Mouse (Mus musculus): ENCODE measurements around the gene Gm14743. TPM values are rescaled to one million over a fixed set of nuclear protein-coding genes. Genes with fewer than 3 reads are reported as not detected.
"Not testable (repeated sequence)": the region's sequence is repeated elsewhere in the genome, so short reads cannot be mapped to it uniquely, and the experiment has no call there.

The Gm14743 gene
- not detected in 2 replicates for polyA plus RNA-seq (2016; fragmentation: Nextera tagmentation; extraction: Ambion mirVana)

DNA sequence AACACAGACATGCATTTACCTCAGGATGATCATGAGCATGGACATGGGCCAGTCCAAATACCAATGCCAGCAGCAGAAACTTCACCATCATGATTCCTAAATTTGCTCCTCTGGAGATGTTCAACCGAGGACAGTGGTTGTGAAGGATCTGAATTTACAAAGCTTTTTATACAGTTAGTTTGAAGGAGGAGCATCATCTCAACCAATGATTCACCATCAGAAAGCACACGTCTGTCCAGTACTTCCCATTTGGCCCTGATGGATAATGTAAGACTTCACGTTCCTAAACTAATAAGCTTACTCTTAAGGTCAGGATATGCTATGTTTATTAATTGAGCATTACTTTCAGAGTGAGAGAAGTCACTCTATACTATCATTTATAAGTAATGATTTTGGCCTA, at the start of gene Gm14743:
Gene Gm14743 (minus strand): TSS at position 101 of the 400 bp plus-strand sequence.
- not testable (repeated sequence) for H3K27me3 ChIP-seq (ENCODE audit: insufficient read depth, poor library complexity, severe bottlenecking); DNase-seq (ENCODE audit: low spot score); H3K4me1 ChIP-seq; H3K27ac ChIP-seq; H3K36me3 ChIP-seq; H3K4me3 ChIP-seq; H3K9me3 ChIP-seq
- WGBS = no CpG with 5 or more reads among the region's 3 CpGs

DNA sequence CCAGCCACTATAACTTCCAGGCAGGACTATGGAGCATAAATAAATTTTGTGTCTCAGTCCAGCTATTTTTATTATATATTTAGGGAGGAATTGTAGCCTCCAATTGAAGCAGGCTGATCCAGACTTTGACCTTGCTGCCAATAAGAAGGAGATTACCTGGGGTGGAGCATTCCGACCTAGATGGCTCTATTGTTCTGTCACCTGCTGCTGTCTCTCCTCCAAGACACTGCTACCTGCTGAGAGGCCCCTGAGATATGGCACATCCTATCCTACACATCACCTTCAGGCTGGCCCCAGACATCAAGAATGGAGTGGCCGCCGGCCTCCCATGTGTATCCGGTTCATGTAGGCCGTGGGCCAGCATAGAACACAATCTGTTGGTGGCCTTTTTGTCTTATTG, 42.9 kb downstream of the Gm14743 start:
- DNase-seq (ENCODE audit: low spot score) = no peak
- Histone ChIP-seq H3K9me3 (0 out of 2 replicates have a peak, but pooled peaks cover 3% of the 10 kb centered on the region), H3K36me3 (no peaks in the 10 kb centered on the region), H3K27me3 (ENCODE audit: insufficient read depth, poor library complexity, severe bottlenecking) (no peaks in the 10 kb centered on the region), H3K4me1 (no peaks in the 10 kb centered on the region), H3K4me3 (no peak overlapping the region), H3K27ac (no peak overlapping the region)
- 85% methylated on average over 5 of the region's 5 CpGs for WGBS

DNA sequence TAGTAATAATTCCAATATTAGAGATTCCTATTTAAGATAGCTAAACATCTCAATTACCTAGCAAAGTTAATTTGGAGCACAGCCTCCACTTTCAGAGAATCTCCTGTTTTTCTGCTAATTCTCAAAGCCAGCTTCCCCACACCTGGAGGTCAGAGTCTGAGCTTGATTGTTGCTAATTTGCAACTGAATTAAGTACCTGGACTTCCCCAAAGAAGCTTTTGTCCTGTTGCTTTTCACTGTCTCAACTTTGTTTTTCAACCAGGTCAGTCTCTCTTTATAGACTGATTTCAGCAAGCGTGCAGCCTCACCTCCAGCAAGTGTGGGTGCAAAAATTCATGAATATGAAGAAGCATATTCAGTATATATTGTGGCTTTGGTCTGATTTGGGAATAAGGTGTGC, 43.5 kb downstream of the Gm14743 start:
- H3K36me3 ChIP-seq; DNase-seq (ENCODE audit: low spot score); H3K27ac ChIP-seq; H3K4me3 ChIP-seq; H3K27me3 ChIP-seq (ENCODE audit: insufficient read depth, poor library complexity, severe bottlenecking); H3K9me3 ChIP-seq; H3K4me1 ChIP-seq: not testable (repeated sequence)
- WGBS = 65% methylated on average over 1 of the region's 1 CpGs

Other genes starting within 250 kb of the Gm14743 start
- gene Obp1a, start 154.5 kb downstream of the Gm14743 start, polyA plus RNA-seq (2016; fragmentation: Nextera tagmentation; extraction: Ambion mirVana) = not detected in 2 replicates
- gene Gm5938, start 120.5 kb downstream of the Gm14743 start, polyA plus RNA-seq (2016; fragmentation: Nextera tagmentation; extraction: Ambion mirVana) = not detected in 2 replicates
- not detected in 2 replicates for gene Obp1b, start 59.1 kb downstream of the Gm14743 start, polyA plus RNA-seq (2016; fragmentation: Nextera tagmentation; extraction: Ambion mirVana)
- not detected in 2 replicates for gene 4930480E11Rik, start 123.7 kb upstream of the Gm14743 start, polyA plus RNA-seq (2016; fragmentation: Nextera tagmentation; extraction: Ambion mirVana)

Data from heart, embryonic 10.5 days (tissue).